Mouse (Mus musculus) mouse trophoblast stem cell (cell line): Measurements from ENCODE around the gene Olfr222.
"Not testable (repeated sequence)": the region's sequence is repeated elsewhere in the genome, so short reads cannot be mapped to it uniquely, and the experiment has no call there.

ENCODE experiments used
- in situ Hi-C, 2 experiments: fragments of 300-500 bp; cut with MseI, MboI; formaldehyde crosslinking; loops; 2 replicates in 1 of 2; 3 replicates in 1 of 2; pipeline ENCODE4 v1.15.1; 2025

Gene Olfr222

GRCm38 (mm10) chr11:59576135-59576534, at the start of gene Olfr222:
Gene Olfr222, minus strand, starts transcription at chr11:59576235.
- in situ Hi-C loops = not testable (repeated sequence)

GRCm38 (mm10) chr11:59624017-59624630, 48.1 kb upstream of the Olfr222 start:
- in situ Hi-C loops = loop anchor here in 1 of 2 experiments (10.0 kb wide), 2 partner anchors 121 to 151 kb away; no protein-coding TSS in a partner anchor

- in situ Hi-C loops = loop anchor here in 1 of 2 experiments (10.0 kb wide), 2 partner anchors 123 to 153 kb away; no protein-coding TSS in a partner anchor
Measured at GRCm38 (mm10) chr11:59622214-59622613, 46.2 kb upstream of the Olfr222 start.

GRCm38 (mm10) chr11:59616986-59617385, 41.0 kb upstream of the Olfr222 start:
- in situ Hi-C loops = not testable (repeated sequence)

GRCm38 (mm10) chr11:59614120-59614519, 38.1 kb upstream of the Olfr222 start:
- in situ Hi-C loops = no loop called here

GRCm38 (mm10) chr11:59611646-59612045, 35.6 kb upstream of the Olfr222 start:
- in situ Hi-C loops = no loop called here

GRCm38 (mm10) chr11:59602287-59602686, 26.3 kb upstream of the Olfr222 start:
- in situ Hi-C loops = no loop called here

- in situ Hi-C loops = no loop called here
Measured at GRCm38 (mm10) chr11:59600872-59601271, 24.8 kb upstream of the Olfr222 start.

- in situ Hi-C loops = no loop called here
Measured at GRCm38 (mm10) chr11:59599211-59599610, 23.2 kb upstream of the Olfr222 start.

- in situ Hi-C loops = no loop called here
Measured at GRCm38 (mm10) chr11:59596950-59597349, 20.9 kb upstream of the Olfr222 start.

- in situ Hi-C loops = no loop called here
Measured at GRCm38 (mm10) chr11:59596091-59596490, 20.1 kb upstream of the Olfr222 start.

GRCm38 (mm10) chr11:59593189-59593588, 17.2 kb upstream of the Olfr222 start, which contains the start of gene Olfr223:
Gene Olfr223, minus strand, starts transcription at chr11:59593289.
- in situ Hi-C loops = no loop called here

GRCm38 (mm10) chr11:59589496-59589895, 13.5 kb upstream of the Olfr222 start:
- in situ Hi-C loops = no loop called here

GRCm38 (mm10) chr11:59584539-59584938, 8.5 kb upstream of the Olfr222 start:
- in situ Hi-C loops = no loop called here

GRCm38 (mm10) chr11:59575726-59576125, 309 bp downstream of the Olfr222 start:
- in situ Hi-C loops = no loop called here

- in situ Hi-C loops = loop anchor here in 1 of 2 experiments (5.0 kb wide), 1 partner anchor 42 kb away; the partner anchor contains the start of gene Zkscan17
Measured at GRCm38 (mm10) chr11:59569306-59569705, 6.7 kb downstream of the Olfr222 start.

- in situ Hi-C loops = no loop called here
Measured at GRCm38 (mm10) chr11:59562837-59563236, 13.2 kb downstream of the Olfr222 start.

GRCm38 (mm10) chr11:59562336-59562735, 13.7 kb downstream of the Olfr222 start:
- in situ Hi-C loops = no loop called here

GRCm38 (mm10) chr11:59560906-59561305, 15.1 kb downstream of the Olfr222 start:
- in situ Hi-C loops = no loop called here

- in situ Hi-C loops = no loop called here
Measured at GRCm38 (mm10) chr11:59554535-59554934, 21.5 kb downstream of the Olfr222 start.

- in situ Hi-C loops = no loop called here
Measured at GRCm38 (mm10) chr11:59554127-59554526, 21.9 kb downstream of the Olfr222 start.

GRCm38 (mm10) chr11:59544005-59544404, 32.0 kb downstream of the Olfr222 start:
- in situ Hi-C loops = no loop called here

GRCm38 (mm10) chr11:59543376-59543775, 32.7 kb downstream of the Olfr222 start:
- in situ Hi-C loops = no loop called here
